Mouse (Mus musculus): ENCODE results near the gene Asb12.
"Not testable (repeated sequence)": the region's sequence is repeated elsewhere in the genome, so short reads cannot be mapped to it uniquely, and the experiment has no call there.

Gene Asb12

GRCm38 (mm10) chrX:95557887-95558286 is at the start of gene Asb12, which contains the start of gene Pfn5:
Gene Asb12 (minus strand): TSS chrX:95557987.
Gene Pfn5 (plus strand): TSS chrX:95558104.
- DNase-seq (ENCODE audit: extremely low read depth, insufficient read length, low spot score): no peak

GRCm38 (mm10) chrX:95600609-95601008 is 42.8 kb upstream of the Asb12 start:
- no peak for DNase-seq (ENCODE audit: extremely low read depth, insufficient read length, low spot score)

GRCm38 (mm10) chrX:95554321-95554720 is 3.5 kb downstream of the Asb12 start:
- no peak for DNase-seq (ENCODE audit: extremely low read depth, insufficient read length, low spot score)

DNA sequence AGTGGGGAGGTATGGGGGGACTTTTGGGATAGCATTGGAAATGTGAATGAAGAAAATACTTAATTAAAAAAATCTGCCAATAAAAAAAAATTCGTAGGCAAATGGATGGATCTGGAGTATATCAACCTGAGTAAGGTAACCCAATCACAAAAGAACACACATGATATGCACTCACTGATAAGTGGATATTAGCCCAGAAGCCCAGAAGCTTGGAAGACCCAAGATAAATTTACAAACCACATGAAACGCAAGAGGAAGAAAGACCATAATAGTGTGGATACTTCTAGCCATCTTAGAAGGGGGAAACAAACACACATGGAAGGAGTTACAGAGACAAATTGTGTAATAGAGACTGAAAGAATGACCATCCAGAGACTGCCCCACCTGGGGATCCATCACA is 22.3 kb downstream of the Asb12 start:
- DNase-seq (ENCODE audit: extremely low read depth, insufficient read length, low spot score): not testable (repeated sequence)

- DNase-seq (ENCODE audit: extremely low read depth, insufficient read length, low spot score): no peak
Observed at GRCm38 (mm10) chrX:95525166-95525565, 32.6 kb downstream of the Asb12 start.

DNA sequence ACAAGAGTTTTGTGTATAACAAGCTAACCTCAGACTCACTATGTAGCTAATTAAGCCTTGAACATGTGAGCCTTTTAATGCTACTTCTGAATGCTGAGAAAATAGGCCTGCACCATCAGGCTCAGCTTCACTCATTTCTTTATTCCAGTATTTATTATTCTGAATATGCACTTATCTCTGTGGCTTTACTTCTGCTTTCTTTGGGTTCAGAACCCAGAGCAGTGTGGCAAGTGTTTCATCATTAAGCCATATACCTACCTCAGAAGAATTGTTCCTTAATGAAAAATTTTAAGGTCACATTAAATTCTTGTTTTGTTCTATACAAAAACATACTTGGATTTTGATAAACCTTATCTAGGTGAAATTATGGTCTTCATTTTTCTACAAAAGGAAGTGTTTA is 33.9 kb downstream of the Asb12 start:
- DNase-seq (ENCODE audit: extremely low read depth, insufficient read length, low spot score): no peak

- no peak for DNase-seq (ENCODE audit: extremely low read depth, insufficient read length, low spot score)
Observed at GRCm38 (mm10) chrX:95457166-95457565, 100.6 kb downstream of the Asb12 start.

GRCm38 (mm10) chrX:95445866-95446265 is 111.9 kb downstream of the Asb12 start:
- no peak for DNase-seq (ENCODE audit: extremely low read depth, insufficient read length, low spot score)

GRCm38 (mm10) chrX:95445141-95445540 is 112.6 kb downstream of the Asb12 start:
- no peak for DNase-seq (ENCODE audit: extremely low read depth, insufficient read length, low spot score)

GRCm38 (mm10) chrX:95444776-95445111 is 113.0 kb downstream of the Asb12 start, which contains the start of gene Amer1:
Gene Amer1 (minus strand): TSS chrX:95444872.
- peak; percentile 90 for DNase-seq (ENCODE audit: extremely low read depth, insufficient read length, low spot score)

DNA sequence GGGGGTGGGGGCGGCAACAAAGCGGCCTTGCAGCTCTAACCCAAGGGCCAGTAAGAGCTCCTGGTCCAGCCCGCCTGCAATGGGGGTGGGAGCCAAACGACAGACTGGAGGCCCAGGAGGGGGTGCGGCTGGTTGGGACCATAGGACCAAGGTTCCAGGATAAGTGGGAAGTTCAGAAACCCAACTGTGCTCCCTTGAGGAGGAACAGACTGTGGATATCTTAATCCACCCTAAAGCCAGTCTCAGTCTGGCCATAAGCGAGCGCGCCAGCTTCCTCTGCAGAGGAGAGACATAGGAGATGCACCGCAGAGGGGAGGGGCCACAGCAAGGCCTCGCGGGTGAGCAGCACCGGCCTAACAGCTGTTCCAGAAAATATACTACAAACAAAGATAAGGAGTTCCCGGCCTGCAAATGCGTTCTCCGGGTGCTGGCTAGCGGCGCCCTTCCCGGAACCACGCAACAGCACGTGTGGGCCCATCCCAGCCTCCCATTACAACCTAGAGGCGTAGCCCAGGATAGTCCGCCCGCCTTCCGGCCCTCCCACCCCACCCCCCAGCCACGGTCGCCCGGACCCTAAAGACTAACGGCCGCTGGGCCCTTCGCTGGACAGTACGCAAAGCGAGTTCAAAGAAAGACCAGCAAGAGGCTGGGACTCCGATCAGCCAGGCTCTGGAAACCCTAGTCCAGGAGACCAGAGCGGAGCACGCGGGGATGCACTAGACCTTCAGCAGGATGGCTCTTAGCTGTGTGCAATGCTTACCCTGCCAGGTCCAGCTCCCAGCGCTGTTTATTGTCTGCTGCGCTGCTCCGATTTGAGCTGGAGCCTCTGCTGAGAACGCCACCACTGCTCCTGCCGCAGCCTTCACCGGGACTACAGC is 113.7 kb downstream of the Asb12 start:
- DNase-seq (ENCODE audit: extremely low read depth, insufficient read length, low spot score): peak; percentile 88

- DNase-seq (ENCODE audit: extremely low read depth, insufficient read length, low spot score): no peak
Observed at GRCm38 (mm10) chrX:95443390-95443789, 114.4 kb downstream of the Asb12 start.

- peak; percentile 24 for DNase-seq (ENCODE audit: extremely low read depth, insufficient read length, low spot score)
Observed at GRCm38 (mm10) chrX:95442261-95442660, 115.5 kb downstream of the Asb12 start.

DNA sequence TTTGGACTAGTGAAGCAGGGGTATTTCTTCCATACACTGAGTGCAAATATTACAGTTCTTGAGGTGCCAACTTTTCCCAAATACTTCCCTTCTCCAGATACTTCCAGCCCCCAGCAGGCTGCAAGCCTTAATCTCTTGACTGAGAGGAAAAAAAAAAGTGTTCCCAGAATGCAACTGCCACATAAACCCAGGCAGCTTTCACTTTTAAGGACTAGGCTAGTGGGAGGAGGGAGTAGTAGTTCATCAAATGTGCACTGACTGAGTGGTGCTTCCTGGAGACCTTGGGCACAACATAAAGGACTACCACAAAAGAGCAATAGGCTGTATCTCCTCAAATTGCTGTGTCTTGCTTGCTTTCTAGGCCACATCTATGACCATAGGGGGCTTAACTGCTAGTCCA is 116.5 kb downstream of the Asb12 start:
- DNase-seq (ENCODE audit: extremely low read depth, insufficient read length, low spot score): no peak

DNA sequence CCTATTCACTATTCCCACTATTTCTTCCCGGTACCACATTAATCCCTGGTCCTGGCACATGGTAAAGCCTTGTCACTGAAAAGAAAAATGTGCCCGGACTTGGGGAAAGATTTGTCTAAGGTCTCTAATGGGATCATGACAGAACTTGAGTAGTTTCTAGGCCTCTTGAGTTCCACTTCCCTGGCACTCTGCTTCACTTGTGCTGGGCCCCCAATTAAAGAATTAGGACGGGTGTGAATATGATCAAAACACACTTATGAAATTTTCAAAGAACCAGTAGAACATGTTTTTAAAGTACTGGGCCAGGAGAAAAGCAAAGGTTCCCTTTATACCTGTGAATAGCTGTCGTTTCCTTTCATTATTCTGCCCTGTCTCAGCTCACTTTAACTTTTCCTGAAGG is 119.3 kb downstream of the Asb12 start:
- DNase-seq (ENCODE audit: extremely low read depth, insufficient read length, low spot score): no peak

GRCm38 (mm10) chrX:95437236-95437635 is 120.6 kb downstream of the Asb12 start:
- DNase-seq (ENCODE audit: extremely low read depth, insufficient read length, low spot score): no peak
